Mouse (Mus musculus) MEL (cell line): ENCODE data around the gene Cmc2. TPM values are rescaled to one million over a fixed set of nuclear protein-coding genes. Genes with fewer than 3 reads are reported as not detected.

ENCODE experiments used
- DNase-seq: peaks from one replicate; pipeline ENCODE4 v3.0.0; 2011; ENCODE audit warnings: low read depth, low spot score
- H3K27ac ChIP-seq: 2 replicates; pipeline ENCODE4 v1.5.1; 2012; ENCODE audit warnings: low read depth, mild to moderate bottlenecking, control low read depth, low read length, moderate library complexity; ENCODE audit not compliant: control insufficient read depth
- H3K27me3 ChIP-seq, 2 experiments: fragments of 150-350 bp in 1 of 2; sonication (generic) in 1 of 2; 2 replicates each; pipeline ENCODE4 v1.6.1; 2012; ENCODE audit warnings: low read length in 2 of 2, mild to moderate bottlenecking in 2 of 2, improper control_type of control experiment in 1 of 2, moderate library complexity in 1 of 2; ENCODE audit not compliant: insufficient read depth in 2 of 2, control insufficient read depth in 1 of 2
- H3K36me3 ChIP-seq, 2 experiments: 2 replicates each; pipeline ENCODE4 v1.6.1; 2012 to 2014; ENCODE audit warnings: low read length in 2 of 2, improper control_type of control experiment in 1 of 2, inconsistent platforms in 1 of 2, mild to moderate bottlenecking in 1 of 2; ENCODE audit not compliant: insufficient read depth in 2 of 2, control insufficient read depth in 1 of 2
- H3K4me1 ChIP-seq, 2 experiments: fragments of 150-350 bp in 1 of 2; sonication (generic) in 1 of 2; 2 replicates each; pipeline ENCODE4 v1.6.1; 2012; ENCODE audit warnings: low read length in 2 of 2, improper control_type of control experiment in 1 of 2, mild to moderate bottlenecking in 1 of 2; ENCODE audit not compliant: insufficient read depth in 2 of 2, control insufficient read depth in 1 of 2
- H3K4me3 ChIP-seq, 2 experiments: fragments of 150-350 bp in 1 of 2; sonication (generic) in 1 of 2; 2 replicates each; pipeline ENCODE4 v1.5.1; 2012; ENCODE audit warnings: low read depth in 2 of 2, low read length in 2 of 2, mild to moderate bottlenecking in 2 of 2, moderate library complexity in 2 of 2, control low read depth in 1 of 2, improper control_type of control experiment in 1 of 2; ENCODE audit not compliant: control insufficient read depth in 1 of 2, insufficient read depth in 1 of 2
- H3K79me2 ChIP-seq: 2 replicates; pipeline ENCODE4 v1.6.1; 2012; ENCODE audit warnings: mild to moderate bottlenecking, low read length, moderate library complexity; ENCODE audit not compliant: control insufficient read depth, poor library complexity, insufficient read depth
- H3K9ac ChIP-seq: 2 replicates; pipeline ENCODE4 v1.6.1; 2012; ENCODE audit warnings: low read depth, mild to moderate bottlenecking, control low read depth, low read length, moderate library complexity; ENCODE audit not compliant: control insufficient read depth, poor library complexity, severe bottlenecking
- H3K9me3 ChIP-seq: fragments of 150-350 bp; sonication (generic); replicated peaks from 2 replicates; pipeline ENCODE4 v1.6.1; 2012; ENCODE audit warnings: mild to moderate bottlenecking, low read length, improper control_type of control experiment, moderate library complexity; ENCODE audit not compliant: insufficient read depth
- BHLHE40 ChIP-seq: IDR thresholded peaks from 2 replicates; pipeline ENCODE4 v1.6.1; 2012; ENCODE audit warnings: low read depth, mild to moderate bottlenecking, inconsistent platforms, low read length, improper control_type of control experiment, borderline replicate concordance
- CHD1 ChIP-seq: IDR thresholded peaks from 2 replicates; pipeline ENCODE4 v1.6.1; 2012; ENCODE audit warnings: low read depth, mild to moderate bottlenecking, inconsistent platforms, low read length, improper control_type of control experiment
- GATA1 ChIP-seq: IDR thresholded peaks from 2 replicates; pipeline ENCODE4 v1.6.1; 2011; ENCODE audit warnings: low read depth, low read length, improper control_type of control experiment
- JUND ChIP-seq: IDR thresholded peaks from 2 replicates; pipeline ENCODE4 v1.6.1; 2011; ENCODE audit warnings: low read depth, mild to moderate bottlenecking, improper control_type of control experiment, low read length
- MAFK ChIP-seq: IDR thresholded peaks from 2 replicates; pipeline ENCODE4 v1.6.1; 2011; ENCODE audit warnings: low read depth, mild to moderate bottlenecking, low read length, improper control_type of control experiment, borderline replicate concordance
- MAX ChIP-seq: IDR thresholded peaks from 2 replicates; pipeline ENCODE4 v1.6.1; 2011; ENCODE audit warnings: low read length, improper control_type of control experiment
- MAZ ChIP-seq: IDR thresholded peaks from 2 replicates; pipeline ENCODE4 v1.6.1; 2012; ENCODE audit warnings: low read depth, mild to moderate bottlenecking, inconsistent platforms, low read length, improper control_type of control experiment
- MXI1 ChIP-seq: IDR thresholded peaks from 2 replicates; pipeline ENCODE4 v1.6.1; 2011; ENCODE audit warnings: mild to moderate bottlenecking, low read depth, low read length, improper control_type of control experiment
- MYC ChIP-seq: IDR thresholded peaks from 2 replicates; pipeline ENCODE4 v1.6.1; 2011; ENCODE audit warnings: low read depth, mild to moderate bottlenecking, low read length, improper control_type of control experiment, moderate library complexity
- RAD21 ChIP-seq: IDR thresholded peaks from 2 replicates; pipeline ENCODE4 v1.6.1; 2011; ENCODE audit warnings: mild to moderate bottlenecking, low read depth, low read length, improper control_type of control experiment
- SIN3A ChIP-seq: IDR thresholded peaks from 2 replicates; pipeline ENCODE4 v1.6.1; 2012; ENCODE audit warnings: low read length, improper control_type of control experiment, inconsistent platforms
- TAL1 ChIP-seq: IDR thresholded peaks from 2 replicates; pipeline ENCODE4 v1.6.1; 2012; ENCODE audit warnings: mild to moderate bottlenecking, inconsistent platforms, low read length, moderate library complexity, mixed read lengths
- TCF12 ChIP-seq: IDR thresholded peaks from 2 replicates; pipeline ENCODE4 v1.6.1; 2014; ENCODE audit warnings: low read depth, mild to moderate bottlenecking, inconsistent platforms, low read length, improper control_type of control experiment, moderate library complexity
- UBTF ChIP-seq: IDR thresholded peaks from 2 replicates; pipeline ENCODE4 v1.6.1; 2012; ENCODE audit warnings: low read depth, mild to moderate bottlenecking, inconsistent platforms, low read length, improper control_type of control experiment, moderate library complexity, borderline replicate concordance; ENCODE audit not compliant: insufficient read depth
- USF2 ChIP-seq, 2 experiments: IDR thresholded peaks; 2 replicates each; pipeline ENCODE4 v1.6.1; 2011 to 2012; ENCODE audit warnings: improper control_type of control experiment in 2 of 2, low read length in 2 of 2, borderline replicate concordance in 1 of 2, inconsistent platforms in 1 of 2, low read depth in 1 of 2, mild to moderate bottlenecking in 1 of 2; ENCODE audit not compliant: insufficient read depth in 1 of 2
- ZKSCAN1 ChIP-seq: IDR thresholded peaks from 2 replicates; pipeline ENCODE4 v1.6.1; 2012; ENCODE audit warnings: low read depth, mild to moderate bottlenecking, inconsistent platforms, low read length, improper control_type of control experiment, moderate library complexity
- polyA plus RNA-seq, 2 experiments: library from polyadenylated mRNA; stranded (reverse) in 1 of 2; unstranded in 1 of 2; fragments of >175 nt in 1 of 2; fragments of >200 nt in 1 of 2; gene quantifications; 2 replicates each; pipeline versions ENCODE4 v1.2.1 to v1.2.4; 2012; ENCODE audit warnings: low replicate concordance in 2 of 2, low read depth in 1 of 2; ENCODE audit not compliant: insufficient read length in 2 of 2, insufficient read depth in 1 of 2, missing spikeins in 1 of 2
- total RNA-seq: library from RNA; depleted of rRNA; stranded (reverse); fragments of 300-350 nt; gene quantifications from 2 replicates; pipeline ENCODE4 v1.2.3, GENCODE M21; 2012

The Cmc2 gene
- total and polyA plus RNA-seq, 3 experiments, result 65.4 to 111 TPM; not detected in 1

DNA sequence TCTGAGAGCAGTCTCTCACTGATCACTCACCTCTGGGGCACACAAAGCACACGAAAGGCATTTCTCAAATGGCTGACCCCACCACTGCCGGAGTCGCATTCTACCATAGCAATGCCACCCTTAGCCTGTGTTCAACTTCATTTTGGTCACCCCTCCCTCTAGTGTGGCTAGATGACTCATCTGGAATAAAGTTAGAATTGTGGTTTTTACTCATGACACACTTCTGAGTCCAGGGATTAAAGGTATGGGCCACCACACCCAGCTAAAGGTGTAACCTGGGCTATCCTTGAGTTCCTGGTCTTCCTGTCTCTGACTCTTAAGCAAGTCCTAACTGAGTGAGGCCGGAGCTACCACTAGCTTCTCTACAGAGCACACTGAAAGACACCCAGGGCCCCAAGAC lies 15.4 kb downstream of the Cmc2 start:
- no peak overlapping the region for H3K9ac ChIP-seq
- no peak for DNase-seq
- no peaks in the 10 kb centered on the region for H3K27me3 ChIP-seq
- H3K4me1 ChIP-seq, result no peaks in the 10 kb centered on the region
- peaks cover 0 to 1% of the 10 kb centered on the region in 2 experiments; a peak in 2 of 4 replicates for H3K36me3 ChIP-seq
- H3K79me2 ChIP-seq, result no peaks in the 10 kb centered on the region
- H3K4me3 ChIP-seq, result no peak overlapping the region
- TF ChIP-seq JUND, result no peak
- TF ChIP-seq MYC, result no peak
- no peak for TF ChIP-seq MAX
- TF ChIP-seq GATA1, result no peak
- TF ChIP-seq TCF12, result no peak
- TF ChIP-seq RAD21, result no peak
- TF ChIP-seq ZKSCAN1, result no peak
- no peak overlapping the region for H3K27ac ChIP-seq
- no peaks in the 10 kb centered on the region for H3K9me3 ChIP-seq

DNA sequence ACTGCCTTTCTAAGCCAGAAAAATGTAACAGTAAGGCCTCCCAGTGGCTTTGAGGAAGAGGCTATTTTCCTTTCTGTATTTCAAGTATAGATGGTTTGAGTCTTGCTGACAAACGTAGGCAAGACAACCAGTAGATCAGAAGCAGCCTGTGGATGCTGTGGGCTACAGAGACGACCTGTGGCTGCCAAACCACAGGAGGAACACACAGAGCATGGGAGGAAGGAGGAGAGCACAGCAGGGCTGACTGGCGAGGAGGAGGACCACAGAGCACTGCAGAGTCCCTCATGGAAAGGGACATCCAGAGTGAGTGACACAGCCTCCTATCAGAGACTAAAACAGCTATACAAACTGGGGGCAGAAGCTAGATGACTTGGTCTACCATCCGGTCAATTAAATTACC lies 16.0 kb downstream of the Cmc2 start:
- no peak for DNase-seq
- Histone ChIP-seq H3K9me3 (no peaks in the 10 kb centered on the region), H3K4me1 (no peaks in the 10 kb centered on the region), H3K79me2 (no peaks in the 10 kb centered on the region), H3K27me3 (no peaks in the 10 kb centered on the region), H3K27ac (no peak overlapping the region), H3K4me3 (no peak overlapping the region), H3K9ac (no peak overlapping the region), H3K36me3 (peaks cover 0 to 1% of the 10 kb centered on the region in 2 experiments; a peak in 2 of 4 replicates)
- TF ChIP-seq MAX (no peak), BHLHE40 (no peak), MAZ (no peak)

DNA sequence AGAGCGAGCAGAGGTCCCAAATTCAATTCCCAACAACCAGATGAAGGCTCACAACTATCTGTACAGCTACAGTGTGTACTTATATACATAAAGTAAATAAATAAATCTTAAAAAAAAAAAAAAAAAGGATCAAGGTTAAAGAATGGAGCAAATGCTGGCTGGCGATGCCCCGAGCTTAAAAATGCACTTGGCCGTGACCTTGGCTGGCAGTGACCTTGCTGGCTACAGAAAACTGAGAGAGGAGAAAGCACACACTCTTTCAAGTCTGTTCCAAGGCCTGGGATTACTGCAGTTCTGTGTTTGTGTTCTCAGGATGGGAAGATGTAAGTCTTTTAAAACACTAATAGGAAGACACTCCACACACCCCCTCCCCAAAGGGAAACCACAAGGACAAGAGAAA lies 16.5 kb downstream of the Cmc2 start:
- TF ChIP-seq MXI1 (no peak), CHD1 (no peak), TCF12 (no peak), SIN3A (no peak), TAL1 (no peak), RAD21 (no peak), UBTF (no peak), USF2 (IDR thresholded peaks at IDR 0.05; ENCODE audit: borderline replicate concordance in 1 of 2, insufficient read depth in 1 of 2, low read depth in 1 of 2, low read length in 2 of 2) (no peak), MAFK (no peak), MAX (no peak)

More for the DNA sequence above, 16.5 kb downstream of the Cmc2 start:
- DNase-seq, result no peak
- Histone ChIP-seq H3K9ac (no peak overlapping the region), H3K36me3 (peaks cover 0 to 1% of the 10 kb centered on the region in 2 experiments; a peak in 2 of 4 replicates), H3K27ac (no peak overlapping the region), H3K79me2 (no peaks in the 10 kb centered on the region), H3K4me3 (no peak overlapping the region), H3K9me3 (no peaks in the 10 kb centered on the region), H3K27me3 (no peaks in the 10 kb centered on the region), H3K4me1 (no peaks in the 10 kb centered on the region)
